Mouse (Mus musculus): ENCODE measurements at regions not wholly inside any gene's neighbourhood (a gene's known extent, or its start where the extent isn't known, plus 50 kb on each side); places are given as distances from the start of the nearest gene placed in this dataset.

GRCm38 (mm10) chr3:143501017-143501416 is 619.2 kb upstream of the Pkn2 start:
- TF ChIP-seq CTCF (conservative IDR thresholded peaks at IDR 0.05) = no peak
- DNase-seq (ENCODE audit: low spot score in 2 of 2) = no peak
- Histone ChIP-seq H3K27ac (no peak overlapping the region), H3K4me3 (no peak overlapping the region)

GRCm38 (mm10) chr3:143495389-143495788 is 613.6 kb upstream of the Pkn2 start:
- no peak overlapping the region for H3K27ac ChIP-seq
- TF ChIP-seq CTCF (conservative IDR thresholded peaks at IDR 0.05) = no peak
- DNase-seq (ENCODE audit: low spot score in 2 of 2) = no peak
- H3K4me3 ChIP-seq = no peak overlapping the region

- TF ChIP-seq CTCF (conservative IDR thresholded peaks at IDR 0.05) = no peak
- no peak overlapping the region for H3K27ac ChIP-seq
- DNase-seq (ENCODE audit: low spot score in 2 of 2) = no peak
- no peak overlapping the region for H3K4me3 ChIP-seq
These were observed 596.3 kb upstream of the Pkn2 start for GRCm38 (mm10) chr3:143477916-143478610.

GRCm38 (mm10) chr3:143475461-143475860 is 593.7 kb upstream of the Pkn2 start:
- TF ChIP-seq CTCF (conservative IDR thresholded peaks at IDR 0.05) = no peak
- no peak overlapping the region for H3K27ac ChIP-seq
- H3K4me3 ChIP-seq = no peak overlapping the region
- DNase-seq (ENCODE audit: low spot score in 2 of 2) = no peak

- DNase-seq (ENCODE audit: low spot score in 2 of 2) = no peak
- no peak for TF ChIP-seq CTCF (conservative IDR thresholded peaks at IDR 0.05)
- Histone ChIP-seq H3K4me3 (no peak overlapping the region), H3K27ac (no peak overlapping the region)
These were observed 565.4 kb upstream of the Pkn2 start for GRCm38 (mm10) chr3:143447005-143447709.

- no peak overlapping the region for H3K4me3 ChIP-seq
- TF ChIP-seq CTCF (conservative IDR thresholded peaks at IDR 0.05) = no peak
- no peak for DNase-seq (ENCODE audit: low spot score in 2 of 2)
- H3K27ac ChIP-seq = no peak overlapping the region
These were observed 535.6 kb upstream of the Pkn2 start for GRCm38 (mm10) chr3:143417401-143417800.

- TF ChIP-seq CTCF (conservative IDR thresholded peaks at IDR 0.05) = no peak
- H3K4me3 ChIP-seq = no peak overlapping the region
- no peak overlapping the region for H3K27ac ChIP-seq
- DNase-seq (ENCODE audit: low spot score in 2 of 2) = no peak
These were observed 529.9 kb upstream of the Pkn2 start for GRCm38 (mm10) chr3:143411655-143412054.

- Histone ChIP-seq H3K27ac (no peak overlapping the region), H3K4me3 (no peak overlapping the region)
- TF ChIP-seq CTCF (conservative IDR thresholded peaks at IDR 0.05) = no peak
- DNase-seq (ENCODE audit: low spot score in 2 of 2) = no peak
These were observed 517.2 kb upstream of the Pkn2 start for GRCm38 (mm10) chr3:143398966-143399365.

- TF ChIP-seq CTCF (conservative IDR thresholded peaks at IDR 0.05) = 0 out of 2 replicates have a peak, but pooled peaks have one; percentile 12
- Histone ChIP-seq H3K27ac (peak overlapping the region; percentile 49; the same call in 1 of the 2 replicates), H3K4me3 (no peak overlapping the region)
- peak; percentile 51 to 76 for DNase-seq (ENCODE audit: low spot score in 2 of 2)
These were observed 502.6 kb upstream of the Pkn2 start for GRCm38 (mm10) chr3:143384357-143384756.

GRCm38 (mm10) chr3:143379193-143379592 is 497.4 kb upstream of the Pkn2 start:
- TF ChIP-seq CTCF (conservative IDR thresholded peaks at IDR 0.05) = peak; percentile 89
- H3K4me3 ChIP-seq = no peak overlapping the region
- H3K27ac ChIP-seq = no peak overlapping the region
- DNase-seq (ENCODE audit: low spot score in 2 of 2) = peak; percentile 56 to 71

GRCm38 (mm10) chr3:143377446-143377845 is 495.6 kb upstream of the Pkn2 start:
- no peak for DNase-seq (ENCODE audit: low spot score in 2 of 2)
- Histone ChIP-seq H3K27ac (no peak overlapping the region), H3K4me3 (no peak overlapping the region)
- no peak for TF ChIP-seq CTCF (conservative IDR thresholded peaks at IDR 0.05)

- no peak for TF ChIP-seq CTCF (conservative IDR thresholded peaks at IDR 0.05)
- Histone ChIP-seq H3K27ac (no peak overlapping the region), H3K4me3 (no peak overlapping the region)
- DNase-seq (ENCODE audit: low spot score in 2 of 2) = no peak
These were observed 493.8 kb upstream of the Pkn2 start for GRCm38 (mm10) chr3:143375527-143376061.

- H3K4me3 ChIP-seq = no peak overlapping the region
- no peak for DNase-seq (ENCODE audit: low spot score in 2 of 2)
- no peak overlapping the region for H3K27ac ChIP-seq
- no peak for TF ChIP-seq CTCF (conservative IDR thresholded peaks at IDR 0.05)
These were observed 491.7 kb upstream of the Pkn2 start for GRCm38 (mm10) chr3:143373501-143373900.
